Comparison of ENCODE assay signal across 8 mouse cellular contexts in genomic region chr16:11505492-11506176, GRCm38 (mm10).
DNase-seq lines count a peak whose midpoint lies in the region; ATAC-seq lines count a peak whose summit lies in the region.

No protein-coding gene starts in this region.

- no peaks in the 10 kb centered on the region for H3K9me3 ChIP-seq in heart, embryonic 15.5 days (replicated peaks)
- no peaks in the 10 kb centered on the region for H3K9me3 ChIP-seq in limb, embryonic 10.5 days (replicated peaks)
- H3K9me3 ChIP-seq in forebrain, embryonic 13.5 days (replicated peaks) = no peaks in the 10 kb centered on the region

- H3K27me3 ChIP-seq in heart, embryonic 15.5 days = no peaks in the 10 kb centered on the region
- H3K27me3 ChIP-seq in limb, embryonic 10.5 days (ENCODE audit: low read depth, poor library complexity, severe bottlenecking) = no peaks in the 10 kb centered on the region
- no peaks in the 10 kb centered on the region for H3K27me3 ChIP-seq in forebrain, embryonic 13.5 days

- intact Hi-C loops in left cerebral cortex, postnatal 10 days (cut with DNase I) = no loop called here

- no peak overlapping the region for H3K4me2 ChIP-seq in heart, embryonic 15.5 days
- no peak overlapping the region for H3K4me2 ChIP-seq in forebrain, embryonic 13.5 days

- no peak overlapping the region for H3K4me3 ChIP-seq in heart, embryonic 15.5 days
- H3K4me3 ChIP-seq in limb, embryonic 10.5 days = no peak overlapping the region
- H3K4me3 ChIP-seq in forebrain, embryonic 13.5 days = no peak overlapping the region

- peak overlapping the region; percentile 43; the same call in 1 of the 2 replicates for H3K27ac ChIP-seq in heart, embryonic 15.5 days
- H3K27ac ChIP-seq in limb, embryonic 10.5 days = 0 out of 2 replicates have a peak overlapping the region, but pooled peaks have one; percentile 6
- H3K27ac ChIP-seq in forebrain, embryonic 13.5 days = no peak overlapping the region

- H3K4me1 ChIP-seq in heart, embryonic 15.5 days (replicated peaks) = peaks cover 19% of the 10 kb centered on the region
- peaks cover 31% of the 10 kb centered on the region for H3K4me1 ChIP-seq in limb, embryonic 10.5 days
- H3K4me1 ChIP-seq in forebrain, embryonic 13.5 days = peaks cover 8% of the 10 kb centered on the region; the same call in 1 of the 2 replicates

- 78% methylated on average over 5 of the region's 5 CpGs for WGBS in heart, embryonic 15.5 days
- WGBS in limb, embryonic 10.5 days = 58% methylated on average over 5 of the region's 5 CpGs
- WGBS in forebrain, embryonic 13.5 days = 74% methylated on average over 5 of the region's 5 CpGs

- H3K36me3 ChIP-seq in heart, embryonic 15.5 days = no peaks in the 10 kb centered on the region
- no peaks in the 10 kb centered on the region for H3K36me3 ChIP-seq in limb, embryonic 10.5 days
- H3K36me3 ChIP-seq in forebrain, embryonic 13.5 days (ENCODE audit: poor library complexity, severe bottlenecking) = no peaks in the 10 kb centered on the region

- peak; percentile 72; the same call in 1 of the 2 replicates for ATAC-seq in cerebellum, adult (ENCODE audit: insufficient number of reproducible peaks, low FRiP score, low TSS enrichment)
- no peak for ATAC-seq in heart, embryonic 15.5 days (replicated peaks; ENCODE audit: insufficient number of reproducible peaks, insufficient read depth, low FRiP score, low read depth)
- ATAC-seq in forebrain, embryonic 13.5 days = no peak

- peak; percentile 27 to 41 for DNase-seq in left cerebral cortex, postnatal 10 days (ENCODE audit: extremely low spot score in 1 of 2, low spot score in 2 of 2)
- no peak for DNase-seq in left cerebral cortex, adult 11 months (ENCODE audit: low spot score)
- no peak for DNase-seq in limb, embryonic 10.5 days (ENCODE audit: low spot score)
- DNase-seq in testis, postnatal 10 days (ENCODE audit: low spot score) = peak; percentile 61
- no peak for DNase-seq in spleen, postnatal 4 days (ENCODE audit: low spot score in 2 of 2)

- no peak overlapping the region for H3K9ac ChIP-seq in heart, embryonic 15.5 days
- no peak overlapping the region for H3K9ac ChIP-seq in forebrain, embryonic 13.5 days

Comparison
In these comparisons a context has a peak if more than half of its experiments do, and no peak if none do; other contexts are left out.
1. DNase-seq: peak in left cerebral cortex, postnatal 10 days (2 of 2) and testis, postnatal 10 days (single experiment); none in left cerebral cortex, adult 11 months (single experiment), limb, embryonic 10.5 days (single experiment) and spleen, postnatal 4 days (0 of 2).